Mouse (Mus musculus): ENCODE results near the gene Nfic. TPM values are rescaled to one million over a fixed set of nuclear protein-coding genes. Genes with fewer than 3 reads are reported as not detected.

Nfic gene
- polyA plus RNA-seq, 1 experiment from 2014 or later: 100.0 TPM

- H3K4me1 ChIP-seq (ENCODE audit: control insufficient read depth, insufficient read depth, low read length): peaks cover 14% of the 10 kb centered on the region; the same call in 1 of the 2 replicates
- H3K4me3 ChIP-seq (ENCODE audit: low read depth, low read length): peak overlapping the region; percentile 13; the same call in 1 of the 2 replicates
- H3K4me2 ChIP-seq (ENCODE audit: low read depth, low read length): peak overlapping the region; percentile 57
- no peak overlapping the region for H3K27ac ChIP-seq (replicated peaks; ENCODE audit: low read depth, low read length)
- DNase-seq (ENCODE audit: low spot score) (no peak), ATAC-seq (ENCODE audit: low read depth) (no peak; the same call in 1 of the 2 replicates)
- no peaks in the 10 kb centered on the region for H3K9me3 ChIP-seq (ENCODE audit: control insufficient read depth, low read length)
- WGBS: 67% methylated on average over 21 of the region's 21 CpGs
- peak overlapping the region; percentile 30; the same call in 1 of the 2 replicates for H3K9ac ChIP-seq (ENCODE audit: low read depth, low read length)
- peaks cover 6% of the 10 kb centered on the region; the same call in 1 of the 2 replicates for H3K27me3 ChIP-seq (replicated peaks; ENCODE audit: control insufficient read depth, insufficient read depth, low read length)
- H3K36me3 ChIP-seq (ENCODE audit: control insufficient read depth, insufficient read depth, low read length): no peaks in the 10 kb centered on the region
Measured at GRCm38 (mm10) chr10:81432169-81432867, 23.1 kb downstream of the Nfic start.

GRCm38 (mm10) chr10:81431526-81432168 lies 23.8 kb downstream of the Nfic start:
- DNase-seq (ENCODE audit: low spot score): peak; percentile 71
- no peaks in the 10 kb centered on the region for H3K9me3 ChIP-seq (ENCODE audit: control insufficient read depth, low read length)
- H3K27me3 ChIP-seq (replicated peaks; ENCODE audit: control insufficient read depth, insufficient read depth, low read length): peaks cover 6% of the 10 kb centered on the region; the same call in 1 of the 2 replicates
- no peak for ATAC-seq (ENCODE audit: low read depth)
- H3K36me3 ChIP-seq (ENCODE audit: control insufficient read depth, insufficient read depth, low read length): no peaks in the 10 kb centered on the region
- peak overlapping the region; percentile 97 for H3K4me2 ChIP-seq (ENCODE audit: low read depth, low read length)
- 20% methylated on average over 15 of the region's 15 CpGs for WGBS
- H3K27ac ChIP-seq (replicated peaks; ENCODE audit: low read depth, low read length): no peak overlapping the region
- H3K4me3 ChIP-seq (ENCODE audit: low read depth, low read length): peak overlapping the region; percentile 80
- peak overlapping the region; percentile 80; the same call in 1 of the 2 replicates for H3K9ac ChIP-seq (ENCODE audit: low read depth, low read length)
- peaks cover 15% of the 10 kb centered on the region; the same call in 1 of the 2 replicates for H3K4me1 ChIP-seq (ENCODE audit: control insufficient read depth, insufficient read depth, low read length)

GRCm38 (mm10) chr10:81430831-81431525 lies 24.5 kb downstream of the Nfic start:
- peaks cover 15% of the 10 kb centered on the region for H3K4me1 ChIP-seq (ENCODE audit: control insufficient read depth, insufficient read depth, low read length)
- H3K36me3 ChIP-seq (ENCODE audit: control insufficient read depth, insufficient read depth, low read length): no peaks in the 10 kb centered on the region
- DNase-seq (ENCODE audit: low spot score) (no peak), ATAC-seq (ENCODE audit: low read depth) (peak; percentile 13; the same call in 1 of the 2 replicates)
- peak overlapping the region; percentile 80 for H3K4me3 ChIP-seq (ENCODE audit: low read depth, low read length)
- peak overlapping the region; percentile 97 for H3K4me2 ChIP-seq (ENCODE audit: low read depth, low read length)
- H3K9ac ChIP-seq (ENCODE audit: low read depth, low read length): peak overlapping the region; percentile 80
- 2% methylated on average over 29 of the region's 70 CpGs for WGBS
- peaks cover 6% of the 10 kb centered on the region; the same call in 1 of the 2 replicates for H3K27me3 ChIP-seq (replicated peaks; ENCODE audit: control insufficient read depth, insufficient read depth, low read length)
- peak overlapping the region; percentile 89 for H3K27ac ChIP-seq (replicated peaks; ENCODE audit: low read depth, low read length)
- no peaks in the 10 kb centered on the region for H3K9me3 ChIP-seq (ENCODE audit: control insufficient read depth, low read length)

- ATAC-seq (ENCODE audit: low read depth): peak; percentile 12
- Histone ChIP-seq H3K9ac (ENCODE audit: low read depth, low read length) (peak overlapping the region; percentile 80), H3K27me3 (replicated peaks; ENCODE audit: control insufficient read depth, insufficient read depth, low read length) (peaks cover 6% of the 10 kb centered on the region), H3K36me3 (ENCODE audit: control insufficient read depth, insufficient read depth, low read length) (no peaks in the 10 kb centered on the region), H3K4me2 (ENCODE audit: low read depth, low read length) (peak overlapping the region; percentile 97), H3K4me1 (ENCODE audit: control insufficient read depth, insufficient read depth, low read length) (peaks cover 22% of the 10 kb centered on the region), H3K27ac (replicated peaks; ENCODE audit: low read depth, low read length) (peak overlapping the region; percentile 89), H3K9me3 (ENCODE audit: control insufficient read depth, low read length) (no peaks in the 10 kb centered on the region), H3K4me3 (ENCODE audit: low read depth, low read length) (peak overlapping the region; percentile 80)
- WGBS: 0% methylated on average over 5 of the region's 89 CpGs
- DNase-seq (ENCODE audit: low spot score): peak; percentile 78
Measured at GRCm38 (mm10) chr10:81430141-81430830, 25.1 kb downstream of the Nfic start.

- Histone ChIP-seq H3K4me1 (ENCODE audit: control insufficient read depth, insufficient read depth, low read length) (peaks cover 28% of the 10 kb centered on the region), H3K27me3 (replicated peaks; ENCODE audit: control insufficient read depth, insufficient read depth, low read length) (peaks cover 6% of the 10 kb centered on the region), H3K4me2 (ENCODE audit: low read depth, low read length) (peak overlapping the region; percentile 97), H3K9me3 (ENCODE audit: control insufficient read depth, low read length) (no peaks in the 10 kb centered on the region), H3K9ac (ENCODE audit: low read depth, low read length) (peak overlapping the region; percentile 80), H3K4me3 (ENCODE audit: low read depth, low read length) (peak overlapping the region; percentile 80), H3K27ac (replicated peaks; ENCODE audit: low read depth, low read length) (peak overlapping the region; percentile 89), H3K36me3 (ENCODE audit: control insufficient read depth, insufficient read depth, low read length) (no peaks in the 10 kb centered on the region)
- ATAC-seq (ENCODE audit: low read depth) (peak; percentile 12), DNase-seq (ENCODE audit: low spot score) (peak; percentile 94)
- WGBS: 0% methylated on average over 12 of the region's 20 CpGs
Measured at GRCm38 (mm10) chr10:81429605-81430061, 25.8 kb downstream of the Nfic start.

- no peak for ATAC-seq (ENCODE audit: low read depth)
- no peak for DNase-seq (ENCODE audit: low spot score)
- Histone ChIP-seq H3K36me3 (ENCODE audit: control insufficient read depth, insufficient read depth, low read length) (no peaks in the 10 kb centered on the region), H3K27ac (replicated peaks; ENCODE audit: low read depth, low read length) (no peak overlapping the region), H3K4me1 (ENCODE audit: control insufficient read depth, insufficient read depth, low read length) (peaks cover 33% of the 10 kb centered on the region), H3K9me3 (ENCODE audit: control insufficient read depth, low read length) (no peaks in the 10 kb centered on the region), H3K4me2 (ENCODE audit: low read depth, low read length) (peak overlapping the region; percentile 97), H3K4me3 (ENCODE audit: low read depth, low read length) (peak overlapping the region; percentile 80; the same call in 1 of the 2 replicates), H3K9ac (ENCODE audit: low read depth, low read length) (no peak overlapping the region), H3K27me3 (replicated peaks; ENCODE audit: control insufficient read depth, insufficient read depth, low read length) (peaks cover 6% of the 10 kb centered on the region)
- WGBS: 42% methylated on average over 2 of the region's 2 CpGs
Measured at GRCm38 (mm10) chr10:81429092-81429491, 26.3 kb downstream of the Nfic start.

GRCm38 (mm10) chr10:81428507-81428870 lies 26.9 kb downstream of the Nfic start:
- WGBS: 91% methylated on average over 7 of the region's 7 CpGs
- DNase-seq (ENCODE audit: low spot score) (no peak), ATAC-seq (ENCODE audit: low read depth) (no peak)
- Histone ChIP-seq H3K4me3 (ENCODE audit: low read depth, low read length) (no peak overlapping the region), H3K36me3 (ENCODE audit: control insufficient read depth, insufficient read depth, low read length) (no peaks in the 10 kb centered on the region), H3K27me3 (replicated peaks; ENCODE audit: control insufficient read depth, insufficient read depth, low read length) (peaks cover 6% of the 10 kb centered on the region), H3K27ac (replicated peaks; ENCODE audit: low read depth, low read length) (no peak overlapping the region), H3K9ac (ENCODE audit: low read depth, low read length) (no peak overlapping the region), H3K4me1 (ENCODE audit: control insufficient read depth, insufficient read depth, low read length) (peaks cover 36% of the 10 kb centered on the region), H3K4me2 (ENCODE audit: low read depth, low read length) (no peak overlapping the region), H3K9me3 (ENCODE audit: control insufficient read depth, low read length) (no peaks in the 10 kb centered on the region)

All from embryonic facial prominence, embryonic 14.5 days (tissue).